Mouse (Mus musculus) kidney, adult 10 weeks (tissue): Measurements from ENCODE around the gene Zscan29. TPM values are rescaled to one million over a fixed set of nuclear protein-coding genes. Genes with fewer than 3 reads are reported as not detected.

ENCODE experiments used
- polyA plus RNA-seq: library from polyadenylated mRNA; stranded (reverse); fragments of 350-450 nt; fragmentation: Illumina TruSeq; extraction: RNeasy Lipid Tissue Mini Kit (QIAGEN cat#74804); gene quantifications from one replicate; pipeline ENCODE4 v1.2.3, GENCODE M21; 2014; ENCODE audit warnings: low read depth, low replicate concordance

Zscan29 gene
- polyA plus RNA-seq: 32.5 TPM

DNA sequence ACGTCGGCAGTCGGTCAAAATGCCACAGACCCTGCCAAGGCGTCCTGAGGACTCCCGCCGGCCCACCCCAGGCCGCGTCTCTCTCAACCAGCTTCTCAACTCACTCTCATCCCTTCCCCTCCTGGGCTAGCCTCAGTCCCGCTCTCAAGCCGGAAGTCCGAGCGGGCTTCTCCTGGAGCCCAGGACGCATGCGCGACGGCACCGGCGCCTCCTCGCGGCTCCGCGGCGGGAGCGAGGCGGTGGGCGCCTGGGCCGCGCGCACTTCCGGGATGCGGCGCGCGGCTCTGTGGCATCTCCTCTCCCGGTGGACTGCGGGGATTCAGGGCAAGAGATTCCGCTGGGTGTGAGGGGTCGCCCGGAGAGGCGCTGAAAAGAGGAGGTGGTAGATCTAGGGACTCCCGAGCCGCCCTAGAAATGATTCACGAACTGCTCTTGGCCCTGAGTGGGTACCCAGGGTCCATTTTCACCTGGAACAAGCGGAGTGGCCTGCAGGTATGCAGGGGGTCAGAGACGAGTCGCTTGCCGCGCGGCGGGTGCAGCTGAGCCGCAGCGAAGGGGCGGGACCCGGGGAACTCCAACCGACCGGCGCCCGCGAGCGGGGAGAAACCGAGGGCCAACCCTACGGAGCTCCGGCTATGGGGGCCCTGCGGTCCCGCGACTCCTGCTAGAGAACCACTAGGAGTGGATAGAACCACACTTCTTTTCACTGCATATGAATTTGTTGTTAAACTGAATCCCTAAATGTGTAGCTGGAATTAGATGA is at the start of gene Zscan29:
Gene Zscan29, minus strand, starts transcription at position 146 of the 763 bp plus-strand sequence.

DNA sequence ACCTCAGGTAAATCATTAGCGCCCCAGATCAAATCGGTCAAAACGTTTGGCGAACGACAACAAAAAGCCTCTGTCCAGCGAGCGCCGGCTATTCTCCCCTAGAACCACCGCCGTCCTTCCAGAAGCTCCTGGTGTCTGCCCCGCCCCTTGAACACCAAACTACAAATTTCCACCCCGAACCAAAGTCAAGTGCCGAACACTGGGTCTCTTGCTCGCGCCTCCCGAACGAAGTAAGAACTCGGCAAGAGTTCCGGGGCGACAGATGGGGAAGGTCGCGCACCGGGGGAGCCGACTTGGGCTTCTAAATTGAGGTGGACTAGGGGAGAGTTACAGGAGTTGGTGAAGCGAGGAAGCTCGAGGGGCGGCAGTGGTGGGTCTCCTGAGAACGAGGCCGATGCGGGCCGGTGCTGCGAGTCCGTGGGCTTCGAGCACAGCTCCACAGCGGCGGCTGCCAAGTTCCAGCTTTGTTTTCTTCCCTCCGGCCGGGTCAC is 399 bp downstream of the Zscan29 start, which contains the start of gene Tubgcp4:
Gene Tubgcp4, plus strand, starts transcription at position 174 of the 491 bp plus-strand sequence.

DNA sequence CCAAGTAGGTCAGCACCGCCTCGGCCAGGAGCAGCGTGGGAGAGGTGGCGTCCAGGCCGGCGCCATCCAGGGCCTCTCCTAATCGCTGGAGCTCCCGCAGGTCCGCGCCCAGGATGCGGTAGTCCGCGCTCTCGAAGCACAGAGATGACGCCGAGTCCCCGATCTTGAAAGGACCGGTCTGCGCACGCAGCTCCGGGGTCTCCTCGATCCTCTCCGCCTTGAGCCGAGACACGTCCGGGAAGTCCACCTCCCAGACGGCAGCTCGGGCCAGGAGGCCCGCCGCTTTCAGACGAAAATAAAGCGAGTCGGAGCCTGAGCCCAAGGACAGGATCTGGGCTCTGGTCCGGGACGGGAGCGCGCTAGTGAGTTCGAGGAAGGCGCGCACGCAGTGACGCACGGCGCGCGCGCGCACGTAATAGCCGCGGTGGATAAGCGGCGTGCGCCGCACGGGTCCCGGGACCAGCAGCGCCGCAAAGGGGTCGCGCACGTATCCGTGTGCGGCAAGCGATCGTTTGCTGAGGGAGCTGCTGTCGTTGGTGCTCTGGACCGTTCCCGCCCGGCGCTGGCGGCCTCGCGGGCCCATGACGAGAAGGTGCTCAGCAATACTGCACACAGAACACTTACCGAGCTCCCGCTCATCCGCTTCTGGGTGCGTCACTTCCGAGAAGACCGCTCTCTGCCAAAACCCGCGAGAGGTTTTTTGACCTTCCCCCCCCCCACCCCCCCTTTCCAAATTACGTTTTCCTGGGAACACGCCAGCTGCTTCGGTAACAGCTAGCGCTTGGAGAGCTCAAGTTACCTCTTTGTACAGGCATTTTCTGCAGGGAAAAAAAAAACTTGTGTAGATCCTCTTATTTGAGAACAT is 30.7 kb downstream of the Zscan29 start, which contains the start of the genes Adal and Lcmt2:
Gene Adal, plus strand, starts transcription at position 411 of the 865 bp plus-strand sequence.
Gene Lcmt2, minus strand, starts transcription at position 636 of the 865 bp plus-strand sequence.

DNA sequence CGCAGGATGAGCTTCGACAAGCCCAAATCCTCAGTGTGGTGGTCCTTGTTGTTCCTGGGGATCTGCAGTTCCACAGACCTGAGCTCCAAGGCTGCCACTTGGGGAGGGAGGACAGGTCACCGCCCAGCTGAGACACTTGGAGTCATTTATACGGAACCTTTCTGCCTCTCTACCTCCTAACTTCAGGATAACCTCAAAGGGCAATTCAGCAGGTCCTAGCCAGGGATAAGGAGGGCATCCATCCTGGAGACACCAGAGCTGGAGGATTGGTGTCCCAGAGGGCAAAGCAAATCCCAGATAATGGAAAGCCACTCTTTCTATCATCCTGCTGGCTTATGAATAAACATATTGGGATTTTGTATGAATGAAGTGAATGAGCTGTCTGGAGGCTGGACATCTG is 61.2 kb downstream of the Zscan29 start, which contains the start of gene Tgm7:
Gene Tgm7, minus strand, starts transcription at position 101 of the 400 bp plus-strand sequence.

Other genes starting within 250 kb of the Zscan29 start
- 37.2 TPM for gene Ubr1, start 200.4 kb downstream of the Zscan29 start, polyA plus RNA-seq
- gene Tmem62, start 194.1 kb downstream of the Zscan29 start, polyA plus RNA-seq: 42.8 TPM
- 57.0 TPM for gene Ccndbp1, start 162.7 kb downstream of the Zscan29 start, polyA plus RNA-seq
- gene Epb42, start 134.1 kb downstream of the Zscan29 start, polyA plus RNA-seq: 1.9 TPM
- not detected for gene Tgm5, start 85.3 kb downstream of the Zscan29 start, polyA plus RNA-seq
- gene Tgm7, start 61.3 kb downstream of the Zscan29 start, polyA plus RNA-seq: not detected
- gene Adal, start 30.7 kb downstream of the Zscan29 start, polyA plus RNA-seq: 34.4 TPM
- 5.6 TPM for gene Lcmt2, start 30.5 kb downstream of the Zscan29 start, polyA plus RNA-seq
- gene Tubgcp4, start 471 bp downstream of the Zscan29 start, polyA plus RNA-seq: 49.1 TPM
- 7.5 TPM for gene Trp53bp1, start 100.3 kb upstream of the Zscan29 start, polyA plus RNA-seq
- 0.08 TPM for gene Map1a, start 118.5 kb upstream of the Zscan29 start, polyA plus RNA-seq
- 14.8 TPM for gene Ppip5k1, start 184.3 kb upstream of the Zscan29 start, polyA plus RNA-seq
- gene Ckmt1, start 186.6 kb upstream of the Zscan29 start, polyA plus RNA-seq: 14.6 TPM
- gene Strc, start 216.0 kb upstream of the Zscan29 start, polyA plus RNA-seq: not detected
- 1,198 TPM for gene Pdia3, start 242.7 kb upstream of the Zscan29 start, polyA plus RNA-seq
- gene Catsper2, start 242.7 kb upstream of the Zscan29 start, polyA plus RNA-seq: 1.3 TPM